Mouse (Mus musculus): ENCODE data around the gene Carm1. TPM values are rescaled to one million over a fixed set of nuclear protein-coding genes. Genes with fewer than 3 reads are reported as not detected.
A peak's percentile ranks its signal among the peaks of the same experiment; 100 is the strongest.
"Not testable (repeated sequence)": the region's sequence is repeated elsewhere in the genome, so short reads cannot be mapped to it uniquely, and the experiment has no call there.

The Carm1 gene
- polyA plus RNA-seq, 1 experiment from 2014 or later: 50.1 TPM

DNA sequence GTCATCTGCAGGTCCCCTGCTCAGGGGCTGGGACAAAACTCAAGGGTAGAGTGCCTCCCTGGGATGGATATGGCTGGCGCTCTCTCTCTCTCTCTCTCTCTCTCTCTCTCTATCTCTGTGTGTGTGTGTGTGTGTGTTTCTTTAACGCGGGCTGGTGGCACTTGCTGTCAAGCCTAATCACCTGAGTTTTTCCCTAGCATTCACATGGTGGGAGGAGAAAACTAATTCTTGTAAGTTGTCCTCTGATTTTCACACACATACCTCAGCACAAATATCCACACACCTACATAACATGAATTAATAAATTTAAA, 20.1 kb upstream of the Carm1 start:
- no peaks in the 10 kb centered on the region for H3K27me3 ChIP-seq (ENCODE audit: control insufficient read depth, insufficient read depth, low read length)
- H3K9me3 ChIP-seq (ENCODE audit: control insufficient read depth, low read length): no peaks in the 10 kb centered on the region
- no peaks in the 10 kb centered on the region for H3K36me3 ChIP-seq (ENCODE audit: control insufficient read depth, insufficient read depth, low read length)
- DNase-seq (ENCODE audit: low spot score) (no peak), ATAC-seq (ENCODE audit: low FRiP score) (no peak)
- WGBS: 91% methylated on average over 3 of the region's 3 CpGs
- no peak overlapping the region for H3K4me2 ChIP-seq (replicated peaks; ENCODE audit: low read depth, low read length)
- H3K27ac ChIP-seq (ENCODE audit: low read depth, low read length): no peak overlapping the region
- no peak overlapping the region for H3K9ac ChIP-seq (ENCODE audit: low read depth, low read length)
- H3K4me1 ChIP-seq (replicated peaks; ENCODE audit: control insufficient read depth, insufficient read depth, low read length): no peaks in the 10 kb centered on the region
- no peak overlapping the region for H3K4me3 ChIP-seq (ENCODE audit: low read depth, low read length)

GRCm38 (mm10) chr9:21527100-21527801, 19.4 kb upstream of the Carm1 start:
- H3K36me3 ChIP-seq (ENCODE audit: control insufficient read depth, insufficient read depth, low read length): no peaks in the 10 kb centered on the region
- H3K4me1 ChIP-seq (replicated peaks; ENCODE audit: control insufficient read depth, insufficient read depth, low read length): no peaks in the 10 kb centered on the region
- no peak overlapping the region for H3K9ac ChIP-seq (ENCODE audit: low read depth, low read length)
- H3K27ac ChIP-seq (ENCODE audit: low read depth, low read length): no peak overlapping the region
- DNase-seq (ENCODE audit: low spot score): no peak
- 96% methylated on average over 2 of the region's 2 CpGs for WGBS
- no peak for ATAC-seq (ENCODE audit: low FRiP score)
- no peaks in the 10 kb centered on the region for H3K27me3 ChIP-seq (ENCODE audit: control insufficient read depth, insufficient read depth, low read length)
- H3K9me3 ChIP-seq (ENCODE audit: control insufficient read depth, low read length): no peaks in the 10 kb centered on the region
- no peak overlapping the region for H3K4me3 ChIP-seq (ENCODE audit: low read depth, low read length)
- no peak overlapping the region for H3K4me2 ChIP-seq (replicated peaks; ENCODE audit: low read depth, low read length)

- Histone ChIP-seq H3K9me3 (ENCODE audit: control insufficient read depth, low read length) (no peaks in the 10 kb centered on the region), H3K36me3 (ENCODE audit: control insufficient read depth, insufficient read depth, low read length) (no peaks in the 10 kb centered on the region), H3K4me2 (replicated peaks; ENCODE audit: low read depth, low read length) (no peak overlapping the region), H3K9ac (ENCODE audit: low read depth, low read length) (no peak overlapping the region), H3K27ac (ENCODE audit: low read depth, low read length) (no peak overlapping the region), H3K4me3 (ENCODE audit: low read depth, low read length) (no peak overlapping the region), H3K4me1 (replicated peaks; ENCODE audit: control insufficient read depth, insufficient read depth, low read length) (no peaks in the 10 kb centered on the region), H3K27me3 (ENCODE audit: control insufficient read depth, insufficient read depth, low read length) (no peaks in the 10 kb centered on the region)
- no peak for DNase-seq (ENCODE audit: low spot score)
- 63% methylated on average over 1 of the region's 1 CpGs for WGBS
- no peak for ATAC-seq (ENCODE audit: low FRiP score)
These were observed 18.8 kb upstream of the Carm1 start for GRCm38 (mm10) chr9:21527917-21528324.

DNA sequence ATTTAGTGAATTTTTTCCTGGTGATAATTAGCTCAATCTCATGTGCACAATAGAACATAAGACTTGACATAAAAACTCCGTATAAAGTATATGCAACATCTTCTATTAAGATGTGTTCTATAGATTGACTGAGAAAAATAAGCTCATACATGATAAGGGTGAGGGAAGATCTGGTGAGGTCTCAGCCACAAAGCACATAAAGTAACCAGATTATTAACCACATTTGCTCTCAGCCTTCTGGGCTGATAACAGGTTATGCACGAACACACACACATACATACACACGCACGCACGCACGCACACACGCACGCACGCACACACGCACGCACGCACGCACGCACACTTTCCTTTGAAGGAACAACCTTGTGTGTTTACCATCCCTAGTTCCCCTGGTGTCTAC, 10.2 kb upstream of the Carm1 start:
- H3K27me3 ChIP-seq (ENCODE audit: control insufficient read depth, insufficient read depth, low read length): no peaks in the 10 kb centered on the region
- WGBS: 94% methylated on average over 14 of the region's 14 CpGs
- no peaks in the 10 kb centered on the region for H3K36me3 ChIP-seq (ENCODE audit: control insufficient read depth, insufficient read depth, low read length)
- DNase-seq (ENCODE audit: low spot score) (no peak), ATAC-seq (ENCODE audit: low FRiP score) (no peak)
- no peak overlapping the region for H3K4me2 ChIP-seq (replicated peaks; ENCODE audit: low read depth, low read length)
- no peak overlapping the region for H3K27ac ChIP-seq (ENCODE audit: low read depth, low read length)
- H3K4me1 ChIP-seq (replicated peaks; ENCODE audit: control insufficient read depth, insufficient read depth, low read length): no peaks in the 10 kb centered on the region
- no peaks in the 10 kb centered on the region for H3K9me3 ChIP-seq (ENCODE audit: control insufficient read depth, low read length)
- H3K4me3 ChIP-seq (ENCODE audit: low read depth, low read length): no peak overlapping the region
- no peak overlapping the region for H3K9ac ChIP-seq (ENCODE audit: low read depth, low read length)

GRCm38 (mm10) chr9:21537009-21537408, 9.7 kb upstream of the Carm1 start:
- no peaks in the 10 kb centered on the region for H3K9me3 ChIP-seq (ENCODE audit: control insufficient read depth, low read length)
- DNase-seq (ENCODE audit: low spot score): no peak
- H3K9ac ChIP-seq (ENCODE audit: low read depth, low read length): no peak overlapping the region
- no peaks in the 10 kb centered on the region for H3K4me1 ChIP-seq (replicated peaks; ENCODE audit: control insufficient read depth, insufficient read depth, low read length)
- no peak for ATAC-seq (ENCODE audit: low FRiP score)
- H3K4me3 ChIP-seq (ENCODE audit: low read depth, low read length): no peak overlapping the region
- no peak overlapping the region for H3K4me2 ChIP-seq (replicated peaks; ENCODE audit: low read depth, low read length)
- H3K27me3 ChIP-seq (ENCODE audit: control insufficient read depth, insufficient read depth, low read length): no peaks in the 10 kb centered on the region
- no peak overlapping the region for H3K27ac ChIP-seq (ENCODE audit: low read depth, low read length)
- WGBS: 75% methylated on average over 4 of the region's 4 CpGs
- no peaks in the 10 kb centered on the region for H3K36me3 ChIP-seq (ENCODE audit: control insufficient read depth, insufficient read depth, low read length)

DNA sequence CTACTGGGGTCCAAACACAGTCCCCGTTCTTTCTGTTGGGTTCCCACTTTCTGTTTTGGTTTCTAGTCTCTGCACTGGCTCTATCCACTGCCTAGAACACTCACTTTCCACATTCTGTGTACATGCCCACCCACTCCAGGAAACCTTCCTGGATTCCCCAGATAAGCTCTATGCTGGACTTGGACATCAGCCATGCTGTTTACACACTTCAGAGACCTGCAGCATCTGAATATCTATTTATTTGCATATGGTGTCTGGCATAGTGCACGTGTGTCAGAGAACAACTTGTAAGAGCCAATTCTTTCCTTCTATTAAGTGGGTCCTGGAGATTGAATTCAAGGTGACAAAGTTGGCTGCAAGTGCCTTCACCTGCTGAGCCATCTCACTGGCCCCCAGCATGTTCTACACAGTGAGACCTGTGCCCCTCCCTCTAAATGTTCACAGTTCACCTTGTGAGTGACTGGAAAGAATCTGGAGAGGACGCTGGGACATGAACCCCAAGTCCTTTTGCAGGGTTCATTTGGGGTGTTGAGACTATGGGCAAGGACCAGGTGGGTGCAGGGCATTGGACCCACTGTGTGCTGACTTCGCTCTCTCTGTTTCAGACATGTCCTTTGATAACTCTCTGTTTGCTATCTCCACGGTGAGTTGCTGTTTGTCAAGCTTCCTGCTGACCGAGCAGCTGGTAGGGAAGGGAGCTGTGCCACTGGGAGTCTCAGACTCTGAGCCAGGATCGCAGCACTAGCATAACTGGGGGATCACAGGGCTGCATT, 6.5 kb upstream of the Carm1 start:
- no peak overlapping the region for H3K9ac ChIP-seq (ENCODE audit: low read depth, low read length)
- no peaks in the 10 kb centered on the region for H3K9me3 ChIP-seq (ENCODE audit: control insufficient read depth, low read length)
- ATAC-seq (ENCODE audit: low FRiP score) (no peak), DNase-seq (ENCODE audit: low spot score) (no peak)
- H3K4me2 ChIP-seq (replicated peaks; ENCODE audit: low read depth, low read length): no peak overlapping the region
- H3K36me3 ChIP-seq (ENCODE audit: control insufficient read depth, insufficient read depth, low read length): no peaks in the 10 kb centered on the region
- H3K4me1 ChIP-seq (replicated peaks; ENCODE audit: control insufficient read depth, insufficient read depth, low read length): peaks cover 3% of the 10 kb centered on the region; the same call in 1 of the 2 replicates
- H3K27me3 ChIP-seq (ENCODE audit: control insufficient read depth, insufficient read depth, low read length): no peaks in the 10 kb centered on the region
- WGBS: 81% methylated on average over 7 of the region's 7 CpGs
- no peak overlapping the region for H3K4me3 ChIP-seq (ENCODE audit: low read depth, low read length)
- H3K27ac ChIP-seq (ENCODE audit: low read depth, low read length): no peak overlapping the region

GRCm38 (mm10) chr9:21542001-21542400, 4.7 kb upstream of the Carm1 start:
- H3K27me3 ChIP-seq (ENCODE audit: control insufficient read depth, insufficient read depth, low read length); H3K36me3 ChIP-seq (ENCODE audit: control insufficient read depth, insufficient read depth, low read length); DNase-seq (ENCODE audit: low spot score); H3K27ac ChIP-seq (ENCODE audit: low read depth, low read length); H3K9me3 ChIP-seq (ENCODE audit: control insufficient read depth, low read length); H3K4me3 ChIP-seq (ENCODE audit: low read depth, low read length); H3K4me2 ChIP-seq (replicated peaks; ENCODE audit: low read depth, low read length); H3K4me1 ChIP-seq (replicated peaks; ENCODE audit: control insufficient read depth, insufficient read depth, low read length); H3K9ac ChIP-seq (ENCODE audit: low read depth, low read length); ATAC-seq (ENCODE audit: low FRiP score): not testable (repeated sequence)
- WGBS: 93% methylated on average over 2 of the region's 2 CpGs

DNA sequence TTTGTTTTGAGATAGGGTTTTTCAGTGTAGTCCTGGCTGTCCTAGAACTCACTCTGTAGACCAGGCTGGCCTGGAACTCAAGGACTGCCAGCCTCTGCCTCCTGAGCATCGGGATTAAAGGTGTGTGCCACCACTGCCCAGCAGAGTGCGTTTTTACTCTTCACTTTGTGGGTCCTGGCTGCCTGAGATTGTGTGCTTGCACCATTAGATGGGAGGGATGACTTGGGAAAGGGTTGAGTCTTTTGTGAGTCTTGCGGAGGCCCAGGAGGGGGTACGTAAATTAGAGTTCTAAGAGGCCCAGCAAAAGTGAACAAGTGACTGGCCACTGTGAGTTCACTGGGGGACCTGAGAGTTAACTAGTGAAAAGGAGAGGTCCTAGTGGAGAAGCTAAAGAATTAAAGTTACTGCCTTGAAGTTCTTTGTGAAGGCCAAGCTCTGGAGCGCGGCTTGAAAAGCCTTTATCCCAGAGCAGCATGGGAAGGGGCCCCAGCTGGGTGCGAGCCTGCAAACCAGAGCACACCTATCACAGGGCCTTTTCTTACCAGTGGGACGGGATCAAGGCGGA, 1.3 kb upstream of the Carm1 start:
- Histone ChIP-seq H3K36me3 (ENCODE audit: control insufficient read depth, insufficient read depth, low read length) (0 out of 2 replicates have a peak, but pooled peaks cover 2% of the 10 kb centered on the region), H3K27me3 (ENCODE audit: control insufficient read depth, insufficient read depth, low read length) (no peaks in the 10 kb centered on the region), H3K4me2 (replicated peaks; ENCODE audit: low read depth, low read length) (peak overlapping the region; percentile 81), H3K4me3 (ENCODE audit: low read depth, low read length) (peak overlapping the region; percentile 71), H3K27ac (ENCODE audit: low read depth, low read length) (peak overlapping the region; percentile 99), H3K4me1 (replicated peaks; ENCODE audit: control insufficient read depth, insufficient read depth, low read length) (peaks cover 7% of the 10 kb centered on the region; the same call in 1 of the 2 replicates), H3K9ac (ENCODE audit: low read depth, low read length) (peak overlapping the region; percentile 62), H3K9me3 (ENCODE audit: control insufficient read depth, low read length) (no peaks in the 10 kb centered on the region)
- DNase-seq (ENCODE audit: low spot score) (no peak), ATAC-seq (ENCODE audit: low FRiP score) (peak; percentile 53)
- WGBS: 5% methylated on average over 9 of the region's 9 CpGs
